Mouse (Mus musculus): ENCODE measurements at regions not wholly inside any gene's neighbourhood (a gene's known extent, or its start where the extent isn't known, plus 50 kb on each side); places are given as distances from the start of the nearest gene placed in this dataset.

DNA sequence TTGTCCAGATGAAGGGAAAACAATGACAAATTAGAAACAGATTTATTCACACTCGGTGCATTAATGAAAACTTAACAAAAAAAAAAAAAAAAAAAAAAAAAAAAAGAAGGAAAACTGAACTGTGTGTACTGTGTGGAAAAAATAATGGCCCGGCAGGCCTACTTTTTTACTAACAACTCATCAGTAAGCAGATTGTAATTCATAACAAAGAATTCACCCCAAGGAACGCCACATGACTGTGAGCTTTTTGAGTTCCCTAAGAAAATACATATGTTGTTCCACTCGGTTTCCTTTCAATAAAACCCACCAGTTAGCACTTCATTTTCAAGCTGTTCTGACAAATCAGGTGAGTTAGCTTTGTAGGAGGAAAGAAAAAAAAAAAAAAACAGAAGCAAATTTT, 254.4 kb upstream of the Tbx18 start:
- no peak for TF ChIP-seq EP300 (IDR thresholded peaks at IDR 0.05; ENCODE audit: low read length)
- TF ChIP-seq TBP (conservative IDR thresholded peaks at IDR 0.05; ENCODE audit: low read depth, low read length) = no peak
- TF ChIP-seq POLR2A (IDR thresholded peaks at IDR 0.05; ENCODE audit: low read depth, low read length) = no peak
- TF ChIP-seq CTCF (conservative IDR thresholded peaks at IDR 0.05 in 1 of 2, IDR thresholded peaks at IDR 0.05 in 1 of 2; ENCODE audit: low read depth in 2 of 2, low read length in 2 of 2) = no peak
- TF ChIP-seq HCFC1 (IDR thresholded peaks at IDR 0.05; ENCODE audit: low read depth, low read length) = no peak
- no peak for TF ChIP-seq E2F4 (IDR thresholded peaks at IDR 0.05; ENCODE audit: insufficient replicate concordance, low read depth, low read length)
- TF ChIP-seq MAX (IDR thresholded peaks at IDR 0.05; ENCODE audit: low read length) = no peak
- no peak for TF ChIP-seq CHD2 (IDR thresholded peaks at IDR 0.05; ENCODE audit: low read length)
- TF ChIP-seq ZNF384 (IDR thresholded peaks at IDR 0.05; ENCODE audit: low read depth, low read length) = no peak
- TF ChIP-seq ZMIZ1 (IDR thresholded peaks at IDR 0.05; ENCODE audit: low read depth, low read length) = no peak
- no peak for TF ChIP-seq MYC (IDR thresholded peaks at IDR 0.05; ENCODE audit: low read depth, low read length)
